Mouse (Mus musculus) MEL (cell line): ENCODE measurements around the gene Cd40lg. TPM values are rescaled to one million over a fixed set of nuclear protein-coding genes. Genes with fewer than 3 reads are reported as not detected.

ENCODE experiments used
- DNase-seq: peaks from one replicate; pipeline ENCODE4 v3.0.0; 2011; ENCODE audit warnings: low read depth, low spot score
- H3K27ac ChIP-seq: 2 replicates; pipeline ENCODE4 v1.5.1; 2012; ENCODE audit warnings: low read depth, mild to moderate bottlenecking, control low read depth, low read length, moderate library complexity; ENCODE audit not compliant: control insufficient read depth
- H3K27me3 ChIP-seq, 2 experiments: fragments of 150-350 bp in 1 of 2; sonication (generic) in 1 of 2; 2 replicates each; pipeline ENCODE4 v1.6.1; 2012; ENCODE audit warnings: low read length in 2 of 2, mild to moderate bottlenecking in 2 of 2, improper control_type of control experiment in 1 of 2, moderate library complexity in 1 of 2; ENCODE audit not compliant: insufficient read depth in 2 of 2, control insufficient read depth in 1 of 2
- H3K36me3 ChIP-seq, 2 experiments: 2 replicates each; pipeline ENCODE4 v1.6.1; 2012 to 2014; ENCODE audit warnings: low read length in 2 of 2, improper control_type of control experiment in 1 of 2, inconsistent platforms in 1 of 2, mild to moderate bottlenecking in 1 of 2; ENCODE audit not compliant: insufficient read depth in 2 of 2, control insufficient read depth in 1 of 2
- H3K4me1 ChIP-seq, 2 experiments: fragments of 150-350 bp in 1 of 2; sonication (generic) in 1 of 2; 2 replicates each; pipeline ENCODE4 v1.6.1; 2012; ENCODE audit warnings: low read length in 2 of 2, improper control_type of control experiment in 1 of 2, mild to moderate bottlenecking in 1 of 2; ENCODE audit not compliant: insufficient read depth in 2 of 2, control insufficient read depth in 1 of 2
- H3K4me3 ChIP-seq, 2 experiments: fragments of 150-350 bp in 1 of 2; sonication (generic) in 1 of 2; 2 replicates each; pipeline ENCODE4 v1.5.1; 2012; ENCODE audit warnings: low read depth in 2 of 2, low read length in 2 of 2, mild to moderate bottlenecking in 2 of 2, moderate library complexity in 2 of 2, control low read depth in 1 of 2, improper control_type of control experiment in 1 of 2; ENCODE audit not compliant: control insufficient read depth in 1 of 2, insufficient read depth in 1 of 2
- H3K79me2 ChIP-seq: 2 replicates; pipeline ENCODE4 v1.6.1; 2012; ENCODE audit warnings: mild to moderate bottlenecking, low read length, moderate library complexity; ENCODE audit not compliant: control insufficient read depth, poor library complexity, insufficient read depth
- H3K9ac ChIP-seq: 2 replicates; pipeline ENCODE4 v1.6.1; 2012; ENCODE audit warnings: low read depth, mild to moderate bottlenecking, control low read depth, low read length, moderate library complexity; ENCODE audit not compliant: control insufficient read depth, poor library complexity, severe bottlenecking
- H3K9me3 ChIP-seq: fragments of 150-350 bp; sonication (generic); replicated peaks from 2 replicates; pipeline ENCODE4 v1.6.1; 2012; ENCODE audit warnings: mild to moderate bottlenecking, low read length, improper control_type of control experiment, moderate library complexity; ENCODE audit not compliant: insufficient read depth
- CHD2 ChIP-seq: IDR thresholded peaks from 2 replicates; pipeline ENCODE4 v1.6.1; 2011; ENCODE audit warnings: low read length, improper control_type of control experiment
- CTCF ChIP-seq, 3 experiments: IDR thresholded peaks in 2 of 3; conservative IDR thresholded peaks in 1 of 3; 2 replicates each; pipeline ENCODE4 v1.5.1; 2011 to 2012; ENCODE audit warnings: low read length in 3 of 3, low read depth in 2 of 3, mild to moderate bottlenecking in 2 of 3, improper control_type of control experiment in 1 of 3, inconsistent platforms in 1 of 3, mixed read lengths in 1 of 3, moderate library complexity in 1 of 3; ENCODE audit not compliant: control insufficient read depth in 1 of 3, insufficient read depth in 1 of 3, poor library complexity in 1 of 3, severe bottlenecking in 1 of 3
- E2F4 ChIP-seq: IDR thresholded peaks from 2 replicates; pipeline ENCODE4 v1.6.1; 2011; ENCODE audit warnings: low read depth, low read length, improper control_type of control experiment, borderline replicate concordance
- ELF1 ChIP-seq: IDR thresholded peaks from 2 replicates; pipeline ENCODE4 v1.6.1; 2014; ENCODE audit warnings: low read depth, mild to moderate bottlenecking, inconsistent platforms, low read length, improper control_type of control experiment, moderate library complexity
- EP300 ChIP-seq, 2 experiments: IDR thresholded peaks; 2 replicates each; pipeline ENCODE4 v1.6.1; 2011; ENCODE audit warnings: improper control_type of control experiment in 2 of 2, low read length in 2 of 2, low read depth in 1 of 2, mild to moderate bottlenecking in 1 of 2
- GABPA ChIP-seq: IDR thresholded peaks from 2 replicates; pipeline ENCODE4 v1.6.1; 2012; ENCODE audit warnings: low read depth, mild to moderate bottlenecking, inconsistent platforms, low read length, improper control_type of control experiment, moderate library complexity
- GATA1 ChIP-seq: IDR thresholded peaks from 2 replicates; pipeline ENCODE4 v1.6.1; 2011; ENCODE audit warnings: low read depth, low read length, improper control_type of control experiment
- KAT2A ChIP-seq: conservative IDR thresholded peaks from 2 replicates; pipeline ENCODE4 v1.6.1; 2012; ENCODE audit warnings: low read depth, low read length, improper control_type of control experiment, inconsistent platforms
- MEF2A ChIP-seq: IDR thresholded peaks from 2 replicates; pipeline ENCODE4 v1.6.1; 2014; ENCODE audit warnings: low read depth, mild to moderate bottlenecking, inconsistent platforms, low read length, improper control_type of control experiment; ENCODE audit not compliant: poor library complexity, insufficient replicate concordance, severe bottlenecking; ENCODE audit errors: extremely low read depth
- MXI1 ChIP-seq: IDR thresholded peaks from 2 replicates; pipeline ENCODE4 v1.6.1; 2011; ENCODE audit warnings: mild to moderate bottlenecking, low read depth, low read length, improper control_type of control experiment
- NELFE ChIP-seq: IDR thresholded peaks from 2 replicates; pipeline ENCODE4 v1.6.1; 2011; ENCODE audit warnings: low read depth, low read length, improper control_type of control experiment
- NRF1 ChIP-seq: IDR thresholded peaks from 2 replicates; pipeline ENCODE4 v1.6.1; 2014; ENCODE audit warnings: low read depth, mild to moderate bottlenecking, inconsistent platforms, low read length, improper control_type of control experiment, moderate library complexity; ENCODE audit not compliant: poor library complexity, insufficient read depth, severe bottlenecking
- RCOR1 ChIP-seq: IDR thresholded peaks from 2 replicates; pipeline ENCODE4 v1.6.1; 2012; ENCODE audit warnings: low read depth, mild to moderate bottlenecking, inconsistent platforms, low read length, improper control_type of control experiment
- SMC3 ChIP-seq: IDR thresholded peaks from 2 replicates; pipeline ENCODE4 v1.6.1; 2011; ENCODE audit warnings: low read depth, low read length, improper control_type of control experiment
- TBP ChIP-seq: IDR thresholded peaks from 2 replicates; pipeline ENCODE4 v1.8.0; 2011; ENCODE audit warnings: low read depth, low read length, improper control_type of control experiment
- TCF12 ChIP-seq: IDR thresholded peaks from 2 replicates; pipeline ENCODE4 v1.6.1; 2014; ENCODE audit warnings: low read depth, mild to moderate bottlenecking, inconsistent platforms, low read length, improper control_type of control experiment, moderate library complexity
- UBTF ChIP-seq: IDR thresholded peaks from 2 replicates; pipeline ENCODE4 v1.6.1; 2012; ENCODE audit warnings: low read depth, mild to moderate bottlenecking, inconsistent platforms, low read length, improper control_type of control experiment, moderate library complexity, borderline replicate concordance; ENCODE audit not compliant: insufficient read depth
- USF1 ChIP-seq: IDR thresholded peaks from 2 replicates; pipeline ENCODE4 v1.6.1; 2014; ENCODE audit warnings: low read depth, mild to moderate bottlenecking, inconsistent platforms, low read length, improper control_type of control experiment, moderate library complexity
- ZKSCAN1 ChIP-seq: IDR thresholded peaks from 2 replicates; pipeline ENCODE4 v1.6.1; 2012; ENCODE audit warnings: low read depth, mild to moderate bottlenecking, inconsistent platforms, low read length, improper control_type of control experiment, moderate library complexity
- ZNF384 ChIP-seq: IDR thresholded peaks from 2 replicates; pipeline ENCODE4 v1.6.1; 2012; ENCODE audit warnings: low read depth, mild to moderate bottlenecking, inconsistent platforms, low read length, improper control_type of control experiment
- polyA plus RNA-seq, 2 experiments: library from polyadenylated mRNA; stranded (reverse) in 1 of 2; unstranded in 1 of 2; fragments of >175 nt in 1 of 2; fragments of >200 nt in 1 of 2; gene quantifications; 2 replicates each; pipeline versions ENCODE4 v1.2.1 to v1.2.4; 2012; ENCODE audit warnings: low replicate concordance in 2 of 2, low read depth in 1 of 2; ENCODE audit not compliant: insufficient read length in 2 of 2, insufficient read depth in 1 of 2, missing spikeins in 1 of 2
- total RNA-seq: library from RNA; depleted of rRNA; stranded (reverse); fragments of 300-350 nt; gene quantifications from 2 replicates; pipeline ENCODE4 v1.2.3, GENCODE M21; 2012

Cd40lg gene
- total and polyA plus RNA-seq, 3 experiments, result not detected

DNA sequence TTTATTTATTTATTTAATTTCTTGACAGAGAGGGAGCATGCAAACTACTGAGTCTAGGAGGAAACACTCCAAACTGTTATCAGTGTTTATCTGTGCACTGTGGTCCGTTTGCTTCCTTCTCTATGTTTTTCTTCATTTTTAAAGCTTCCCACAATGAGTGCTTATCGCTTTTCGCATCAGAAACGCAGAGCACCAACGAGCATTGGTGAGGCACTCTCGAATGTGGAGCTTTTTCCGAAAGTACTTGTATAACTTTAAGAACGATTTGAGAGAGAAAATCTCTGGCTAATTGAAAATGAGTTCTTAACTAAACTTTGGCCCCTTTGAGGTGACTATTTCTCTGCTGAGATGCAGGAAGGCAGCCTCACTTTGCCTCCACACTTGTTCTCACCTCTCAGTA, 24.6 kb upstream of the Cd40lg start:
- no peak for TF ChIP-seq SMC3
- Histone ChIP-seq H3K79me2 (no peaks in the 10 kb centered on the region), H3K9ac (no peak overlapping the region), H3K4me3 (no peak overlapping the region), H3K36me3 (no peaks in the 10 kb centered on the region), H3K4me1 (no peaks in the 10 kb centered on the region), H3K27me3 (no peaks in the 10 kb centered on the region), H3K9me3 (no peaks in the 10 kb centered on the region), H3K27ac (no peak overlapping the region)
- no peak for DNase-seq

DNA sequence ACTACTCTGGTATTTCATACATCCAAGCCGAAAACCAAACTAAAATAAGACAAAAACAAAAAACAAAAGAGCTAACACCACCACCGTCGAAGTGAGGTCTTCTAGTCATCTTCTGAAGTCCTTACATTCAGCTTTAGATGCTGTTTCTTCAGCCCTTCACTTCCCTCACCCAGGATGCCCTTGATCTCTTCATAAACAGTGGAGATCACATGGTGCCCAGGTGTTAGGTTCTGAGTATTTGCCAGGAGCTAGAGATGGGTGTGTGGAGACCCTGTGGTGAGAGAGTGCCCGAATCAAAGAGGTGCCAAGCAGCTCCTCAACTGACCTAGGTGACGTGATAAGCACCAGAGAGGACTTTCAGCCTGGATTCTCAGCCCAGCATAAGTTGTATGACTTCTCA, 22.6 kb upstream of the Cd40lg start:
- H3K4me1 ChIP-seq, result no peaks in the 10 kb centered on the region
- no peak for TF ChIP-seq GATA1
- no peak for TF ChIP-seq KAT2A
- no peak for TF ChIP-seq NRF1
- no peak for TF ChIP-seq ELF1
- TF ChIP-seq ZKSCAN1, result no peak
- TF ChIP-seq TBP, result no peak
- no peak for TF ChIP-seq USF1
- TF ChIP-seq TCF12, result no peak
- TF ChIP-seq UBTF, result no peak
- TF ChIP-seq GABPA, result no peak
- TF ChIP-seq MEF2A, result no peak
- TF ChIP-seq RCOR1, result no peak
- no peak for TF ChIP-seq MXI1
- no peak for TF ChIP-seq NELFE
- TF ChIP-seq CHD2, result no peak
- no peak for TF ChIP-seq EP300 (IDR thresholded peaks at IDR 0.05; ENCODE audit: low read depth in 1 of 2, low read length in 2 of 2)
- no peak for TF ChIP-seq CTCF (IDR thresholded peaks at IDR 0.05 in 2 of 3, conservative IDR thresholded peaks at IDR 0.05 in 1 of 3; ENCODE audit: control insufficient read depth in 1 of 3, insufficient read depth in 1 of 3, low read depth in 2 of 3, low read length in 3 of 3, poor library complexity in 1 of 3, severe bottlenecking in 1 of 3)
- TF ChIP-seq ZNF384, result no peak
- TF ChIP-seq E2F4, result no peak
- no peak overlapping the region for H3K4me3 ChIP-seq
- no peaks in the 10 kb centered on the region for H3K27me3 ChIP-seq
- H3K27ac ChIP-seq, result no peak overlapping the region
- no peak overlapping the region for H3K9ac ChIP-seq
- H3K79me2 ChIP-seq, result no peaks in the 10 kb centered on the region
- no peak for DNase-seq
- no peaks in the 10 kb centered on the region for H3K36me3 ChIP-seq
- no peaks in the 10 kb centered on the region for H3K9me3 ChIP-seq
